8 mouse cellular contexts compared by ENCODE assay signal in genomic region chr14:30163733-30164708, GRCm38 (mm10).
DNase-seq lines count a peak whose midpoint lies in the region.

No protein-coding gene starts in this region.

- DNase-seq in adrenal gland, adult (ENCODE audit: inconsistent age in 2 of 2, low spot score in 1 of 2), result peak; percentile 39 to 44
- no peak for DNase-seq in adrenal gland, postnatal 25 days
- DNase-seq in kidney, postnatal 4 days, result peak; percentile 11
- no peak for DNase-seq in kidney, postnatal 36 days
- DNase-seq in layer of hippocampus, postnatal 14 days (ENCODE audit: low spot score in 2 of 2), result peak; percentile 50 to 70
- DNase-seq in right cerebral cortex, postnatal 10 days (ENCODE audit: low spot score in 2 of 2), result peak; percentile 85 to 89
- DNase-seq in thymus, postnatal 10 days (ENCODE audit: low spot score in 2 of 2), result no peak
- no peak for DNase-seq in gastrocnemius, postnatal 25 days

Comparison
In these comparisons a context has a peak if more than half of its experiments do, and no peak if none do; other contexts are left out.
1. DNase-seq: peak in adrenal gland, adult (2 of 2), kidney, postnatal 4 days (2 of 2), layer of hippocampus, postnatal 14 days (2 of 2) and right cerebral cortex, postnatal 10 days (2 of 2); none in adrenal gland, postnatal 25 days (single experiment), kidney, postnatal 36 days (0 of 2), thymus, postnatal 10 days (0 of 2) and gastrocnemius, postnatal 25 days (single experiment).